In genomic region chr6:114921632-114922354, GRCm38 (mm10) we compare ENCODE assay signal across 8 mouse cellular contexts. TPM values are rescaled to one million over a fixed set of nuclear protein-coding genes. Genes with fewer than 3 reads are reported as not detected.
A peak's percentile ranks its signal among the peaks of the same experiment; 100 is the strongest.
DNase-seq lines count a peak whose midpoint lies in the region; ATAC-seq and TF ChIP-seq lines count a peak whose summit lies in the region.

No protein-coding gene starts in this region.

- no peak for TF ChIP-seq CTCF in MEL (IDR thresholded peaks at IDR 0.05 in 2 of 3, conservative IDR thresholded peaks at IDR 0.05 in 1 of 3; ENCODE audit: control insufficient read depth in 1 of 3, insufficient read depth in 1 of 3, low read depth in 2 of 3, low read length in 3 of 3, poor library complexity in 1 of 3, severe bottlenecking in 1 of 3)
- TF ChIP-seq CTCF in gastrocnemius, adult 2 months (IDR thresholded peaks at IDR 0.05): no peak

- H3K27ac ChIP-seq in MEL (ENCODE audit: control insufficient read depth, low read depth, low read length) (peak overlapping the region; percentile 58), macrophage (peak overlapping the region; percentile 82)
- peak overlapping the region; percentile 95 for H3K27ac ChIP-seq in gastrocnemius, adult 2 months
- H3K27ac ChIP-seq in hindbrain, embryonic 16.5 days (ENCODE audit: low read depth, low read length): peak overlapping the region; percentile 77

- no peak; the same call in 1 of the 2 replicates for TF ChIP-seq RAD21 in MEL (IDR thresholded peaks at IDR 0.05; ENCODE audit: low read depth, low read length)

- H3K4me3 ChIP-seq in MEL (ENCODE audit: control insufficient read depth in 1 of 2, insufficient read depth in 1 of 2, low read depth in 2 of 2, low read length in 2 of 2): peak overlapping the region; percentile 79 to 83
- peak overlapping the region; percentile 75 for H3K4me3 ChIP-seq in gastrocnemius, adult 2 months
- peak overlapping the region; percentile 47 for H3K4me3 ChIP-seq in hindbrain, embryonic 16.5 days (ENCODE audit: low read length)
- H3K4me3 ChIP-seq in macrophage (ENCODE audit: inconsistent target): peak overlapping the region; percentile 76

- H3K79me2 ChIP-seq in MEL (ENCODE audit: control insufficient read depth, insufficient read depth, low read length, poor library complexity) (peaks cover 18% of the 10 kb centered on the region), macrophage (ENCODE audit: inconsistent target) (peaks cover 44% of the 10 kb centered on the region)

- H3K36me3 ChIP-seq in MEL (ENCODE audit: control insufficient read depth in 1 of 2, insufficient read depth in 2 of 2, low read length in 2 of 2) (no peaks in the 10 kb centered on the region; a peak in 1 of 4 replicates), macrophage (ENCODE audit: inconsistent target) (no peaks in the 10 kb centered on the region)
- peaks cover under 1% of the 10 kb centered on the region; the same call in 1 of the 2 replicates for H3K36me3 ChIP-seq in hindbrain, embryonic 16.5 days (ENCODE audit: control insufficient read depth, insufficient read depth, low read length)

- H3K27me3 ChIP-seq in MEL (ENCODE audit: control insufficient read depth in 1 of 2, insufficient read depth in 2 of 2, low read length in 2 of 2): no peaks in the 10 kb centered on the region
- no peaks in the 10 kb centered on the region for H3K27me3 ChIP-seq in hindbrain, embryonic 16.5 days (replicated peaks; ENCODE audit: control insufficient read depth, insufficient read depth, low read length)

- WGBS in hindbrain, embryonic 16.5 days: 4% methylated on average over 15 of the region's 15 CpGs
- 3% methylated on average over 15 of the region's 15 CpGs for WGBS in macrophage (ENCODE audit: missing documents)

- ATAC-seq in common myeloid progenitor, adult 5-6 weeks (replicated peaks; ENCODE audit: low read depth, poor library complexity, severe bottlenecking): peak; percentile 77
- ATAC-seq in hindbrain, embryonic 16.5 days: peak; percentile 90

- no peaks in the 10 kb centered on the region for H3K9me3 ChIP-seq in MEL (replicated peaks; ENCODE audit: insufficient read depth, low read length)
- no peaks in the 10 kb centered on the region for H3K9me3 ChIP-seq in hindbrain, embryonic 16.5 days (ENCODE audit: control insufficient read depth, low read length)

- no peak for TF ChIP-seq EP300 in MEL (IDR thresholded peaks at IDR 0.05; ENCODE audit: low read depth in 1 of 2, low read length in 2 of 2)

- H3K4me1 ChIP-seq in MEL (ENCODE audit: control insufficient read depth in 1 of 2, insufficient read depth in 2 of 2, low read length in 2 of 2): peaks cover 0 to 3% of the 10 kb centered on the region in 2 experiments
- H3K4me1 ChIP-seq in hindbrain, embryonic 16.5 days (ENCODE audit: control insufficient read depth, insufficient read depth, low read depth, low read length): peaks cover 34% of the 10 kb centered on the region

- intact Hi-C loops in gastrocnemius, adult 2 months (cut with DNase I): loop anchor here (2.0 to 5.0 kb wide), 4 partner anchors 29 to 279 kb away; partner anchors contain the start of gene Atg7

- peak; percentile 94 for DNase-seq in MEL (ENCODE audit: low read depth, low spot score)
- DNase-seq in gastrocnemius, adult 2 months: peak; percentile 92
- peak; percentile 65 to 74 for DNase-seq in left cerebral cortex, adult 18-20 months (ENCODE audit: low spot score in 2 of 2)
- peak; percentile 95 for DNase-seq in retina, postnatal 1 day
- DNase-seq in thymus, postnatal 36 days: peak; percentile 85 to 91

- peak overlapping the region; percentile 60 for H3K4me2 ChIP-seq in hindbrain, embryonic 16.5 days (ENCODE audit: low read length)

- peak; percentile 38 to 84; a peak in 2 of 4 replicates for TF ChIP-seq POLR2A in MEL (IDR thresholded peaks at IDR 0.05; ENCODE audit: control insufficient read depth in 1 of 2, insufficient read depth in 1 of 2, low read depth in 1 of 2, low read length in 2 of 2, poor library complexity in 1 of 2)

- H3K9ac ChIP-seq in MEL (ENCODE audit: control insufficient read depth, low read depth, low read length, poor library complexity, severe bottlenecking): peak overlapping the region; percentile 81
- peak overlapping the region; percentile 75 for H3K9ac ChIP-seq in hindbrain, embryonic 16.5 days (ENCODE audit: low read depth, low read length)

TF ChIP-seq in MEL, 35 proteins besides CTCF, POLR2A, EP300 and RAD21:
- TF ChIP-seq SIN3A (IDR thresholded peaks at IDR 0.05; ENCODE audit: low read length) (peak; percentile 87), MYB (IDR thresholded peaks at IDR 0.05; ENCODE audit: low read depth, low read length) (no peak), ZMIZ1 (IDR thresholded peaks at IDR 0.05; ENCODE audit: low read depth, low read length) (no peak; the same call in 1 of the 2 replicates), E2F4 (IDR thresholded peaks at IDR 0.05; ENCODE audit: borderline replicate concordance, low read depth, low read length) (no peak), MAZ (IDR thresholded peaks at IDR 0.05; ENCODE audit: low read depth, low read length) (peak; percentile 86), TAL1 (IDR thresholded peaks at IDR 0.05; ENCODE audit: low read length) (no peak), ETS1 (IDR thresholded peaks at IDR 0.05; ENCODE audit: low read depth, low read length) (peak; percentile 24; the same call in 1 of the 2 replicates), TBP (IDR thresholded peaks at IDR 0.05; ENCODE audit: low read depth, low read length) (peak; percentile 75), POLR2AphosphoS5 (IDR thresholded peaks at IDR 0.05; ENCODE audit: borderline replicate concordance, low read depth, low read length) (no peak), CHD2 (IDR thresholded peaks at IDR 0.05; ENCODE audit: low read length) (no peak), CHD1 (IDR thresholded peaks at IDR 0.05; ENCODE audit: low read depth, low read length) (no peak), HCFC1 (IDR thresholded peaks at IDR 0.05; ENCODE audit: low read depth, low read length) (peak; percentile 46; the same call in 1 of the 2 replicates), ZC3H11A (IDR thresholded peaks at IDR 0.05; ENCODE audit: low read depth, low read length) (no peak), USF1 (IDR thresholded peaks at IDR 0.05; ENCODE audit: low read depth, low read length) (no peak), NELFE (IDR thresholded peaks at IDR 0.05; ENCODE audit: low read depth, low read length) (peak; percentile 70), GATA1 (IDR thresholded peaks at IDR 0.05; ENCODE audit: low read depth, low read length) (no peak), USF2 (IDR thresholded peaks at IDR 0.05; ENCODE audit: borderline replicate concordance in 1 of 2, insufficient read depth in 1 of 2, low read depth in 1 of 2, low read length in 2 of 2) (no peak), TCF12 (IDR thresholded peaks at IDR 0.05; ENCODE audit: low read depth, low read length) (peak; percentile 29; the same call in 1 of the 2 replicates), ELF1 (IDR thresholded peaks at IDR 0.05; ENCODE audit: low read depth, low read length) (peak; percentile 70), MAFK (IDR thresholded peaks at IDR 0.05; ENCODE audit: borderline replicate concordance, low read depth, low read length) (no peak), GABPA (IDR thresholded peaks at IDR 0.05; ENCODE audit: low read depth, low read length) (no peak), UBTF (IDR thresholded peaks at IDR 0.05; ENCODE audit: borderline replicate concordance, insufficient read depth, low read depth, low read length) (no peak), KAT2A (conservative IDR thresholded peaks at IDR 0.05; ENCODE audit: low read depth, low read length) (no peak), RCOR1 (IDR thresholded peaks at IDR 0.05; ENCODE audit: low read depth, low read length) (no peak), POLR2AphosphoS2 (IDR thresholded peaks at IDR 0.05; ENCODE audit: low read length) (peak; percentile 36; the same call in 1 of the 2 replicates), MXI1 (IDR thresholded peaks at IDR 0.05; ENCODE audit: low read depth, low read length) (peak; percentile 92), JUND (IDR thresholded peaks at IDR 0.05; ENCODE audit: low read depth, low read length) (no peak), ZKSCAN1 (IDR thresholded peaks at IDR 0.05; ENCODE audit: low read depth, low read length) (no peak), MYC (IDR thresholded peaks at IDR 0.05; ENCODE audit: low read depth, low read length) (peak; percentile 57; the same call in 1 of the 2 replicates), SMC3 (IDR thresholded peaks at IDR 0.05; ENCODE audit: low read depth, low read length) (peak; percentile 16; the same call in 1 of the 2 replicates), MAX (IDR thresholded peaks at IDR 0.05; ENCODE audit: low read length) (peak; percentile 61), ZNF384 (IDR thresholded peaks at IDR 0.05; ENCODE audit: low read depth, low read length) (peak; percentile 61), NRF1 (IDR thresholded peaks at IDR 0.05; ENCODE audit: insufficient read depth, low read depth, low read length, poor library complexity, severe bottlenecking) (peak; percentile 88), MEF2A (IDR thresholded peaks at IDR 0.05; ENCODE audit: extremely low read depth, insufficient replicate concordance, low read depth, low read length, poor library complexity, severe bottlenecking) (no peak), BHLHE40 (IDR thresholded peaks at IDR 0.05; ENCODE audit: borderline replicate concordance, low read depth, low read length) (no peak)

RNA-seq across cellular contexts. Expression of gene Vgll4, which starts 48.0 kb away (rescaled TPM):
- total RNA-seq in MEL (2012; rRNA removed): 17.5 and 18.1 TPM in 2 replicates
- polyA plus RNA-seq in MEL (2012; ENCODE audit: insufficient read depth in 1 of 2, insufficient read length in 2 of 2, low read depth in 1 of 2, low replicate concordance in 2 of 2, missing spikeins in 1 of 2) (10 to 100 TPM in 1 of 2 experiments, not detected in 1; 21.5 TPM), macrophage (2018) (10.4 to 24.8 TPM (median 16.8 TPM) in 3 replicates)
- 39.9 and 40.6 TPM in 2 replicates for total RNA-seq in common myeloid progenitor, adult 5-6 weeks (2017)
- 10 to 100 TPM; 16.7 to 25.6 TPM for total RNA-seq in gastrocnemius, adult 2 months (2021)
- 60.2 and 62.0 TPM in 2 replicates for polyA plus RNA-seq in hindbrain, embryonic 16.5 days (2015; fragmentation: Nextera tagmentation; extraction: Ambion mirVana)
- total RNA-seq in left cerebral cortex, adult 18-20 months (2021): 10 to 100 TPM; 55.3 to 62.5 TPM
- 10 to 100 TPM in 13 of 26 experiments, 1 to 10 TPM in 13; 1.7 to 50.1 (median 12.1) TPM for total RNA-seq in macrophage (2018; cell fraction: chromatin; rRNA removed)
- 10 to 100 TPM in 22 of 26 experiments, 1 to 10 TPM in 4; 3.6 to 31.6 (median 19.7) TPM for total RNA-seq in macrophage (2018; cell fraction: cytosol; rRNA removed)
- total RNA-seq in macrophage (2018; cell fraction: nucleus; rRNA removed): 10 to 100 TPM in 15 of 26 experiments, 1 to 10 TPM in 11; 2.8 to 48.9 (median 12.4) TPM

Comparison
In these comparisons a context has a peak if more than half of its experiments do, and no peak if none do; other contexts are left out.
1. Peak in every context shown above with its lines: DNase-seq, ATAC-seq, H3K4me3 ChIP-seq and H3K27ac ChIP-seq.